Mouse (Mus musculus): ENCODE measurements around the gene Fras1.

DNA sequence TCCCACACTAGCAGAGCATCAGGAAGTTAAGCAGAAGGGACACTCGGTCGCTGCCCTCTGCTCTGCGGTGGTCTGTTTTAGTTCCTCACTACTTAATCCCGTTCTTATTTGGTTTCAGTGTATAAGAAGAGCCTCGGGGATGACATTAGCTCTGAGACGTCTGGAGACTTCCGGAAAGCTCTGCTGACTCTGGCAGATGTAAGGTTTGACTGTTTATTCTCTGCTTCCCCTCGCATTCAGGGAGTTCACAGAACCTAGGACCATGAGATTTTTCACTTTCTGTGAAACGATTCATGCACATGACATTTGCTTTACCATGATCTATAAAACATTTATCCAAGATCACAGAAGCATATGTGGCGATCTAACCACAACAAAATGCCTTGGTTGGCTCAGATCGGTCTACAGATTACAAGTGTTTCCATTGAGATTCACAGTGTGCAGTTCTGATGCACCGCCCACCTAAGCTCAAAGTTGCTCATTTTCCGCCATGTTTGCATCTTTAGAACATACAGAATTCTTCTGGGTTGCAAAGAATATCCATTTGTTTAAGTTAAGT is 451.1 kb downstream of the Fras1 start:
- TF ChIP-seq POLR2A (IDR thresholded peaks at IDR 0.05; ENCODE audit: low read depth, low read length) (no peak), CTCF (IDR thresholded peaks at IDR 0.05; ENCODE audit: extremely low read depth, insufficient read length, insufficient replicate concordance, low read depth, low read length) (no peak)
